Mouse (Mus musculus): ENCODE results near the gene Pltp. TPM values are rescaled to one million over a fixed set of nuclear protein-coding genes. Genes with fewer than 3 reads are reported as not detected.
A peak's percentile ranks its signal among the peaks of the same experiment; 100 is the strongest.

Gene Pltp
- polyA plus RNA-seq, 1 experiment from 2014 or later = 169 TPM

GRCm38 (mm10) chr2:164891908-164892695 is 34.6 kb upstream of the Pltp start:
- no peak for ATAC-seq (ENCODE audit: borderline replicate concordance, extremely low read depth, low FRiP score, low TSS enrichment)
- 87% methylated on average over 15 of the region's 15 CpGs for WGBS
- H3K4me1 ChIP-seq = no peaks in the 10 kb centered on the region
- H3K4me2 ChIP-seq = no peak overlapping the region
- peaks cover 100% of the 10 kb centered on the region for H3K36me3 ChIP-seq
- no peak overlapping the region for H3K9ac ChIP-seq
- H3K4me3 ChIP-seq = no peak overlapping the region
- H3K9me3 ChIP-seq = no peaks in the 10 kb centered on the region
- no peaks in the 10 kb centered on the region for H3K27me3 ChIP-seq
- H3K27ac ChIP-seq = no peak overlapping the region

DNA sequence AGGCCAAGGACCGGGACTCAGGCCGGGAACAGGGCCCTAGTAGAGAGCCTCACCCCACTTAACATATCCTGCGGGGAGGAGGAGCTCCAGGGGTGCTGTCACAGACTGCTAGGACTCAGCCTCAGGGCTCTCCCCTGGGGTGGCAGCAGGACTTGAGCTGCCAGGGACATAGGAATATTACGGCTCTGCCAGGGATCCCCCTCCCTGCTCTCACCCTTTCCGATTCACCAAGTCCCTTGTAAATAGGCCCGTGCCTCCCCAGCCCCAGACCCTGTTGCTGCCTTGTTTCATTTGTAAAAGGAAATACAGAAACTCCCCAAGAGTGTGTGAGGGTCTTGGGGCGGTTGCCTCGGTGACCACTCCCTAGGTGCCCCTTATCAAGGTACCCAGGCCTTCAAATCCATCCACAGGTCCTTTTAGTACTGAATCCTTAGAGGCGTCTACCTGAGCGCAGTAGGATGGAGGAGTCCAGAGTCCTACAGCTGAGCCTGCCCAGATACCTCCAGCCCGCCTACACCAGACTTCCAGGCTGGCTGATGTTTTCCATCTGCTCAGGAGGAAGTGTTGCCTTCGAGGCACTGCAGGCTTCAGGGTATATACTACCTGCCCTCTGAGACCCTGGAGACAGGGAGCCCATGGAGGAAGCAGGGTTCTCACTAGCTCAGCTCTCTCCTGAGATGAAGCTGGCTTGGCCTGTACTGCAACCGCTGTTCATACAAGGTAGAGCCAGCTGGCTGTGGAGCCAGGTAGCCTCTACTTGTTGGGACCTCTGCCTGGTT is 33.7 kb upstream of the Pltp start:
- ATAC-seq (ENCODE audit: borderline replicate concordance, extremely low read depth, low FRiP score, low TSS enrichment) = no peak
- Histone ChIP-seq H3K9me3 (no peaks in the 10 kb centered on the region), H3K36me3 (peaks cover 100% of the 10 kb centered on the region), H3K4me2 (no peak overlapping the region), H3K27me3 (no peaks in the 10 kb centered on the region), H3K4me3 (no peak overlapping the region), H3K4me1 (peaks cover 3% of the 10 kb centered on the region; the same call in 1 of the 2 replicates), H3K27ac (no peak overlapping the region), H3K9ac (no peak overlapping the region)
- 81% methylated on average over 12 of the region's 13 CpGs for WGBS

- H3K9ac ChIP-seq = no peak overlapping the region
- WGBS = 86% methylated on average over 24 of the region's 24 CpGs
- no peak overlapping the region for H3K4me3 ChIP-seq
- H3K27me3 ChIP-seq = no peaks in the 10 kb centered on the region
- H3K4me2 ChIP-seq = no peak overlapping the region
- ATAC-seq (ENCODE audit: borderline replicate concordance, extremely low read depth, low FRiP score, low TSS enrichment) = no peak
- no peaks in the 10 kb centered on the region for H3K9me3 ChIP-seq
- H3K36me3 ChIP-seq = peaks cover 99% of the 10 kb centered on the region
- H3K4me1 ChIP-seq = peaks cover 10% of the 10 kb centered on the region
- H3K27ac ChIP-seq = no peak overlapping the region
Measured at GRCm38 (mm10) chr2:164890411-164891049, 33.0 kb upstream of the Pltp start.

DNA sequence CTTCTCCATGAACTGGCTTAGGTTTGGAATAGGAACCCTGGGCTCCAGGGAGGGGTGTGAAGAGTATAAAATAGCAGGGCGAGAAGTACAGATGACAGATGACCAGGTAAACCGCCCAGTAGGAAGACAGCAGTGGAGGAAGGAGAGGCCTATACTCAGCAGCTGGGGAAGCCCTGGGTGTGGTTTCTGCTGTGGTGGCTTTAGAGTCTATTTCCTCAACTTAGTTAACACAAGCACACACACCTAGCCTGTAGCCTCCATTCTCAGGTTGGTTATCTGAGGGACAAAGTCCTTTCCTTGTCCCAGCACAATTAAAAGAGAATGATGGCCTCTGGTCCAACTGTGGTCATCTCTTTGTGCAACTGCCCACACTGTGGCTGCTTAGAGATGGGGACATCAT is 32.4 kb upstream of the Pltp start:
- no peak for ATAC-seq (ENCODE audit: borderline replicate concordance, extremely low read depth, low FRiP score, low TSS enrichment)
- peaks cover 14% of the 10 kb centered on the region for H3K4me1 ChIP-seq
- WGBS = 86% methylated on average over 2 of the region's 2 CpGs

GRCm38 (mm10) chr2:164888996-164889395 is 31.5 kb upstream of the Pltp start:
- WGBS = 75% methylated on average over 12 of the region's 12 CpGs
- Histone ChIP-seq H3K27me3 (no peaks in the 10 kb centered on the region), H3K9me3 (no peaks in the 10 kb centered on the region), H3K4me3 (no peak overlapping the region), H3K4me1 (peaks cover 14% of the 10 kb centered on the region), H3K9ac (no peak overlapping the region), H3K27ac (no peak overlapping the region), H3K36me3 (peaks cover 98% of the 10 kb centered on the region), H3K4me2 (no peak overlapping the region)
- ATAC-seq (ENCODE audit: borderline replicate concordance, extremely low read depth, low FRiP score, low TSS enrichment) = no peak

More for the DNA sequence above, 32.4 kb upstream of the Pltp start:
- Histone ChIP-seq H3K27ac (no peak overlapping the region), H3K36me3 (peaks cover 99% of the 10 kb centered on the region), H3K9ac (no peak overlapping the region), H3K9me3 (no peaks in the 10 kb centered on the region), H3K27me3 (no peaks in the 10 kb centered on the region), H3K4me3 (no peak overlapping the region), H3K4me2 (no peak overlapping the region)

- Histone ChIP-seq H3K27ac (no peak overlapping the region), H3K36me3 (peaks cover 87% of the 10 kb centered on the region), H3K9me3 (no peaks in the 10 kb centered on the region), H3K27me3 (no peaks in the 10 kb centered on the region), H3K4me1 (peaks cover 14% of the 10 kb centered on the region), H3K4me3 (no peak overlapping the region), H3K4me2 (no peak overlapping the region), H3K9ac (no peak overlapping the region)
- ATAC-seq (ENCODE audit: borderline replicate concordance, extremely low read depth, low FRiP score, low TSS enrichment) = no peak
- WGBS = 87% methylated on average over 10 of the region's 10 CpGs
Measured at GRCm38 (mm10) chr2:164886617-164887016, 29.1 kb upstream of the Pltp start.

GRCm38 (mm10) chr2:164885788-164886187 is 28.3 kb upstream of the Pltp start:
- no peaks in the 10 kb centered on the region for H3K9me3 ChIP-seq
- peak overlapping the region; percentile 17; the same call in 1 of the 2 replicates for H3K9ac ChIP-seq
- H3K27ac ChIP-seq = peak overlapping the region; percentile 57; the same call in 1 of the 2 replicates
- H3K36me3 ChIP-seq = peaks cover 79% of the 10 kb centered on the region
- WGBS = 25% methylated on average over 7 of the region's 7 CpGs
- peak; percentile 58; the same call in 1 of the 2 replicates for ATAC-seq (ENCODE audit: borderline replicate concordance, extremely low read depth, low FRiP score, low TSS enrichment)
- H3K4me1 ChIP-seq = peaks cover 15% of the 10 kb centered on the region
- H3K4me2 ChIP-seq = no peak overlapping the region
- no peak overlapping the region for H3K4me3 ChIP-seq
- H3K27me3 ChIP-seq = no peaks in the 10 kb centered on the region

DNA sequence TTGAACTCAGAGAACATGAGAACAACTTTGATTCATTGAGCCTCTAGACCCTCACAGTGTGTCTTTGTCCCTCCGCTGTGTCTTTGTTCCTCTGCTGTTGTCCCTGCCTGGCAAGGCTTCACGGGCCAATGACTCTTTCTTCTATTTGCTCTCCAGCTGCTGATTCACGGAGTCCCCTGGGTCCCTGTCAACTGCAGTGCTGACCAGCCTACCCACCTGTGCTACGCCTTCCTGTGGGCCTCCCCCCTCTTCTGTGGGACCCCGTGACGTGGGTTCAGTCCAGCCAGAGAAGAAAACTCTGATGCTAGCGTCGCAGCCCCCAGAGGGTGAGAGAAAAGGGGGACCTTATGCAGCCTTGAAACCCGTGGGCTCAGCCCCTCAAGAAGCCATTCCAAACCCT is 25.1 kb upstream of the Pltp start:
- no peak overlapping the region for H3K4me2 ChIP-seq
- peaks cover 29% of the 10 kb centered on the region for H3K4me1 ChIP-seq
- H3K4me3 ChIP-seq = no peak overlapping the region
- WGBS = 80% methylated on average over 9 of the region's 9 CpGs
- no peak overlapping the region for H3K27ac ChIP-seq
- peaks cover 47% of the 10 kb centered on the region for H3K36me3 ChIP-seq
- H3K27me3 ChIP-seq = no peaks in the 10 kb centered on the region
- H3K9ac ChIP-seq = no peak overlapping the region
- H3K9me3 ChIP-seq = no peaks in the 10 kb centered on the region
- no peak for ATAC-seq (ENCODE audit: borderline replicate concordance, extremely low read depth, low FRiP score, low TSS enrichment)

DNA sequence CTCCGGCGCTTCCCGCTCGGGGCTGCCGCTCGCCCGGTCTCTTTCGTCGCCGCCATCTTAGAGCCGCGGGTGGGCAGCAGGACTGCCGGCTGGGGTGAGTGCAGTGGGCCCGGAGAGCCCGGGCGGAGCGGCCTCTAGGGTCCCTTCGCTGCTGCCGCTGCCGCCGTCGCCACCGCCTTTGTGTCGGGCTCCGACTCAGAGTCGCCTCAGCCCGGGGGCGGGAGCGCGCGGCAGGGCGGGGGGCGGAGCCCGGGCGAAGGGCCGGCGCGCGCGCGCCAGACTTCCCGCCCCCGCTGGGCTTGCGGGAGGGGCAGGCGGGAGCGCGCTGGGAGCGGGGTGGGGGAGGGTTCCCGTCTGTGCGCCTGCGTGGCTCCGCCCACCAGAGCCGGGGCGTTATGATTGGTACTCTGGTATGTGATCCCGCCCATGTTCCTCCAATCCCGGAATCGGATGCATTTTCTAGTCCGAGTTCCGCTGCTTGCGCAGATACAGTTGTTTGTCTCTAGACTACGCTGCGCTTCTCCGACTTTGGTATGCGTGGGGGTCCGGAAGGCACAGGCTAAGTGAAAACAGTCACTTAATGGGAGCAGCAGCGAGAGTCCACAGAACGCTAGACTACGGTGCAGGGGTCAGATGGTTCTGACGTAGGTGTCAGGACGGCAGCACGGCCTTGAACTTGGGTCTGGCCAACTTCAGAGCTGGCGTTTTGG is 22.2 kb upstream of the Pltp start:
- peak overlapping the region; percentile 100 for H3K9ac ChIP-seq
- peak; percentile 89 for ATAC-seq (ENCODE audit: borderline replicate concordance, extremely low read depth, low FRiP score, low TSS enrichment)

DNA sequence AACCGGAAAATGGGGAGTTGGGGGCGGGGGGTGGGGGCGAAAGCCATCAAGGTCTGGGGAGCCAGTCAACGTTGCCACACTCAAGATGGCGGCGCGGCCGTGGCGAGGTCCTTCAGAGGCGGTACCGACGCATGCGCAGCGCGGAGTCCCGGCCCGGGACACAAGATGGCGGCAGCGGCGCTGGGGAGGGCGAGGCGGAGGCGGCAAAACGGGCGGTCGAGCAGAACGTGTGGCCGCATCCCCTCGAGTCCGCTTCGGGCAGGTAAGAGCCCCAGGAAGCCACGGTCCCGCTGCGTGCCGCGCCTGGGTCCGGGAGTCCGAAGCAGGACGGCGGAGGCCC is 21.7 kb upstream of the Pltp start, which contains the start of gene Pcif1:
Gene Pcif1, plus strand, starts transcription at position 77 of the 340 bp plus-strand sequence.
- WGBS = 2% methylated on average over 38 of the region's 40 CpGs
- Histone ChIP-seq H3K4me3 (peak within 1 kb of the TSS; percentile 93), H3K27me3 (no peaks in the 10 kb centered on the region), H3K4me2 (peak within 1 kb of the TSS; percentile 85), H3K36me3 (peaks cover 15% of the 10 kb centered on the region), H3K9me3 (no peaks in the 10 kb centered on the region), H3K27ac (peak within 1 kb of the TSS; percentile 100), H3K9ac (peak within 1 kb of the TSS; percentile 100), H3K4me1 (peaks cover 34% of the 10 kb centered on the region)
- ATAC-seq (ENCODE audit: borderline replicate concordance, extremely low read depth, low FRiP score, low TSS enrichment) = peak; percentile 86

More for the DNA sequence above, 22.2 kb upstream of the Pltp start:
- Histone ChIP-seq H3K27ac (peak overlapping the region; percentile 100), H3K4me3 (peak overlapping the region; percentile 93), H3K36me3 (peaks cover 19% of the 10 kb centered on the region), H3K4me2 (peak overlapping the region; percentile 85), H3K9me3 (no peaks in the 10 kb centered on the region), H3K4me1 (peaks cover 29% of the 10 kb centered on the region), H3K27me3 (no peaks in the 10 kb centered on the region)
- WGBS = 1% methylated on average over 59 of the region's 72 CpGs

GRCm38 (mm10) chr2:164878509-164879227 is 21.2 kb upstream of the Pltp start:
- Histone ChIP-seq H3K27me3 (no peaks in the 10 kb centered on the region), H3K9me3 (no peaks in the 10 kb centered on the region), H3K9ac (peak overlapping the region; percentile 100), H3K36me3 (peaks cover 10% of the 10 kb centered on the region), H3K4me3 (peak overlapping the region; percentile 93), H3K4me2 (peak overlapping the region; percentile 85), H3K4me1 (peaks cover 39% of the 10 kb centered on the region), H3K27ac (peak overlapping the region; percentile 100)
- WGBS = 2% methylated on average over 28 of the region's 28 CpGs
- ATAC-seq (ENCODE audit: borderline replicate concordance, extremely low read depth, low FRiP score, low TSS enrichment) = peak; percentile 31; the same call in 1 of the 2 replicates

Measured in lung, embryonic 15.5 days (tissue).